Mouse (Mus musculus) testis, adult 2 months (tissue): ENCODE measurements around the gene Prkd3.

Source experiments
- CTCF ChIP-seq: fragments of 200-500 bp; IDR thresholded peaks from 2 replicates; pipeline ENCODE4 v1.5.1; 2012; ENCODE audit warnings: low read depth, mild to moderate bottlenecking, inconsistent platforms, low read length, moderate library complexity; ENCODE audit not compliant: control insufficient read depth, insufficient read depth, insufficient replicate concordance
- POLR2A ChIP-seq: fragments of 200-500 bp; IDR thresholded peaks from 2 replicates; pipeline ENCODE4 v1.6.1; 2012; ENCODE audit warnings: low read depth, mild to moderate bottlenecking, inconsistent platforms, low read length, moderate library complexity; ENCODE audit not compliant: control insufficient read depth

- TF ChIP-seq CTCF = no peak
- TF ChIP-seq POLR2A = peak; percentile 48
Observed at GRCm38 (mm10) chr17:78937229-78937853, 83.3 kb downstream of the Prkd3 start.
